ENCODE assay signal across 20 mouse cellular contexts in the genomic region with DNA sequence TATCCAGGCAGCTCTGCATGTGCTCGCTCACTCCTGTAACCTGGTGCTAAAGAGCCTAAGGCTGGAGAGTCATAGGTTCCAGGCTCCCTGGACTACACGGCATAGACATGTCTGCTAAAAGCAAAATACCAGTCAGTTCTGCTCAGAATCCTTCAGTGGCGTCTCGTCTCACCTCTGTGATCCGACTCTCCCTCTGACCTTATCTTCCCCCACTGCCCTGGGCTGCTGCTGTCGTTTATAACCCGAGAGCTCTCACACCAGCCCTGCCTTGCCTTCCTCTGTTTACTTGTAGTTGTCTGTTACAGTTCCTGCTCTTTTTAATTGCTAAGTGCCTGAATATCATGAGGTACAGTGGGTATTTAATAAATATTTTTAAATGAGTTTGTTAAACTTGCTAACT. TPM values are rescaled to one million over a fixed set of nuclear protein-coding genes. Genes with fewer than 3 reads are reported as not detected.
DNase-seq lines count a peak whose midpoint lies in the region; ATAC-seq and TF ChIP-seq lines count a peak whose summit lies in the region.
"Had no signal": no experiment of that assay in that cellular context is flagged by ENCODE, and none has a peak within 500 bp of the region (broad histone marks: within the 10 kb centered on the region; RNA-seq: fewer than 3 reads in every experiment).

No protein-coding gene starts in this region.

- no peak for ATAC-seq in heart, embryonic 13.5 days (ENCODE audit: extremely low read depth, insufficient number of reproducible peaks, low FRiP score, low TSS enrichment)
- ATAC-seq in kidney, postnatal 0 days (replicated peaks; ENCODE audit: low FRiP score, low read depth): no peak
- ATAC-seq in liver, embryonic 14.5 days (ENCODE audit: insufficient read depth): peak; percentile 34; the same call in 1 of the 2 replicates
- no peak for ATAC-seq in activated CD4-positive, CD25-positive, alpha-beta regulatory T cell, adult 4 months
- ATAC-seq: forebrain, embryonic 14.5 days had no signal

- WGBS in heart, embryonic 13.5 days: 19% methylated on average over 7 of the region's 7 CpGs
- WGBS in heart, embryonic 10.5 days: 41% methylated on average over 7 of the region's 7 CpGs
- 33% methylated on average over 7 of the region's 7 CpGs for WGBS in kidney, postnatal 0 days
- WGBS in liver, embryonic 14.5 days (ENCODE audit: insufficient replicate concordance): 28% methylated on average over 7 of the region's 7 CpGs
- 89% methylated on average over 7 of the region's 7 CpGs for WGBS in forebrain, embryonic 10.5 days

- H3K27ac ChIP-seq in heart, embryonic 13.5 days (replicated peaks): peak overlapping the region; percentile 7; the same call in 1 of the 2 replicates
- no peak overlapping the region for H3K27ac ChIP-seq in heart, embryonic 10.5 days
- H3K27ac ChIP-seq in kidney, postnatal 0 days: 0 out of 2 replicates have a peak overlapping the region, but pooled peaks have one; percentile 5
- H3K27ac ChIP-seq in liver, embryonic 14.5 days: no peak overlapping the region
- H3K27ac ChIP-seq in forebrain, embryonic 10.5 days: no peak overlapping the region
- H3K27ac ChIP-seq: hindbrain, embryonic 10.5 days; limb, embryonic 12.5 days; neural tube, embryonic 12.5 days had no signal

- no peak for TF ChIP-seq CTCF in kidney, postnatal 0 days (IDR thresholded peaks at IDR 0.05; ENCODE audit: low read depth)
- no peak for TF ChIP-seq CTCF in liver, embryonic 14.5 days (IDR thresholded peaks at IDR 0.05; ENCODE audit: low read depth)

- H3K4me3 ChIP-seq in heart, embryonic 13.5 days: no peak overlapping the region
- H3K4me3 ChIP-seq in heart, embryonic 10.5 days: no peak overlapping the region
- no peak overlapping the region for H3K4me3 ChIP-seq in kidney, postnatal 0 days (replicated peaks; ENCODE audit: low read depth, low read length)
- no peak overlapping the region for H3K4me3 ChIP-seq in liver, embryonic 14.5 days (ENCODE audit: insufficient read depth in 1 of 2, low read depth in 2 of 2, low read length in 2 of 2)
- no peak overlapping the region for H3K4me3 ChIP-seq in forebrain, embryonic 10.5 days
- H3K4me3 ChIP-seq: hindbrain, embryonic 10.5 days; limb, embryonic 12.5 days; neural tube, embryonic 12.5 days had no signal

- no peak for TF ChIP-seq EP300 in liver, embryonic 14.5 days (IDR thresholded peaks at IDR 0.05; ENCODE audit: low read depth)

- H3K27me3 ChIP-seq in heart, embryonic 13.5 days (replicated peaks): no peaks in the 10 kb centered on the region
- H3K27me3 ChIP-seq in heart, embryonic 10.5 days (ENCODE audit: insufficient read depth, poor library complexity, severe bottlenecking): no peaks in the 10 kb centered on the region
- H3K27me3 ChIP-seq in kidney, postnatal 0 days (ENCODE audit: insufficient read depth, low read length): no peaks in the 10 kb centered on the region
- H3K27me3 ChIP-seq in liver, embryonic 14.5 days (ENCODE audit: control insufficient read depth, insufficient read depth, low read length): no peaks in the 10 kb centered on the region
- H3K27me3 ChIP-seq in forebrain, embryonic 10.5 days (ENCODE audit: poor library complexity, severe bottlenecking): no peaks in the 10 kb centered on the region
- H3K27me3 ChIP-seq: limb, embryonic 12.5 days; neural tube, embryonic 12.5 days had no signal

- no peak overlapping the region for H3K4me2 ChIP-seq in heart, embryonic 13.5 days
- H3K4me2 ChIP-seq in kidney, postnatal 0 days (ENCODE audit: low read length): no peak overlapping the region
- H3K4me2 ChIP-seq in liver, embryonic 14.5 days (ENCODE audit: low read depth): no peak overlapping the region
- H3K4me2 ChIP-seq: limb, embryonic 12.5 days; neural tube, embryonic 12.5 days had no signal

- H3K4me1 ChIP-seq in heart, embryonic 13.5 days: peaks cover 53% of the 10 kb centered on the region
- peaks cover 17% of the 10 kb centered on the region for H3K4me1 ChIP-seq in heart, embryonic 10.5 days
- no peaks in the 10 kb centered on the region for H3K4me1 ChIP-seq in kidney, postnatal 0 days (replicated peaks; ENCODE audit: insufficient read depth, low read length)
- peaks cover 21 to 28% of the 10 kb centered on the region in 2 experiments for H3K4me1 ChIP-seq in liver, embryonic 14.5 days (replicated peaks; ENCODE audit: control insufficient read depth in 2 of 2, insufficient read depth in 2 of 2, low read length in 1 of 2)
- no peaks in the 10 kb centered on the region for H3K4me1 ChIP-seq in forebrain, embryonic 10.5 days
- H3K4me1 ChIP-seq: hindbrain, embryonic 10.5 days; neural tube, embryonic 12.5 days had no signal

- no peak for DNase-seq in heart, embryonic 10.5 days (ENCODE audit: low spot score)
- DNase-seq in kidney, postnatal 0 days (ENCODE audit: low spot score): no peak
- DNase-seq in kidney, adult 11 months: no peak
- DNase-seq in liver, embryonic 14.5 days (ENCODE audit: low read depth in 3 of 3, low spot score in 3 of 3): no peak
- no peak for DNase-seq in forebrain, embryonic 10.5 days (ENCODE audit: extremely low spot score, low spot score)
- DNase-seq: adrenal gland, postnatal 36 days; cerebellum, adult 9-10 months; gastrocnemius, postnatal 10 days; kidney, postnatal 10 days; lung, adult 18-20 months; lung, postnatal 10 days; midbrain, embryonic 14.5 days; right cerebral cortex, postnatal 14 days; spleen, adult 18-20 months had no signal

- H3K36me3 ChIP-seq in heart, embryonic 13.5 days: peaks cover 19% of the 10 kb centered on the region
- peaks cover 21% of the 10 kb centered on the region for H3K36me3 ChIP-seq in heart, embryonic 10.5 days
- H3K36me3 ChIP-seq in kidney, postnatal 0 days (ENCODE audit: insufficient read depth, low read length): peaks cover 4% of the 10 kb centered on the region; the same call in 1 of the 2 replicates
- H3K36me3 ChIP-seq in liver, embryonic 14.5 days (replicated peaks; ENCODE audit: control insufficient read depth, insufficient read depth, low read depth): peaks cover 7% of the 10 kb centered on the region
- peaks cover 54% of the 10 kb centered on the region for H3K36me3 ChIP-seq in forebrain, embryonic 10.5 days (replicated peaks)
- H3K36me3 ChIP-seq: neural tube, embryonic 12.5 days had no signal

- H3K9me3 ChIP-seq in heart, embryonic 13.5 days: no peaks in the 10 kb centered on the region
- H3K9me3 ChIP-seq in heart, embryonic 10.5 days: no peaks in the 10 kb centered on the region
- H3K9me3 ChIP-seq in kidney, postnatal 0 days (replicated peaks; ENCODE audit: low read length): no peaks in the 10 kb centered on the region
- H3K9me3 ChIP-seq in liver, embryonic 14.5 days (ENCODE audit: control insufficient read depth, low read length): no peaks in the 10 kb centered on the region
- H3K9me3 ChIP-seq in forebrain, embryonic 10.5 days: no peaks in the 10 kb centered on the region
- H3K9me3 ChIP-seq: hindbrain, embryonic 10.5 days; limb, embryonic 12.5 days; neural tube, embryonic 12.5 days had no signal

- no peak overlapping the region for H3K9ac ChIP-seq in heart, embryonic 13.5 days
- no peak overlapping the region for H3K9ac ChIP-seq in kidney, postnatal 0 days (ENCODE audit: low read depth, low read length)
- 0 out of 2 replicates have a peak overlapping the region, but pooled peaks have one; percentile 18 for H3K9ac ChIP-seq in liver, embryonic 14.5 days (replicated peaks)
- H3K9ac ChIP-seq: limb, embryonic 12.5 days; neural tube, embryonic 12.5 days had no signal

RNA-seq across cellular contexts. Expression of a gene that starts 9.5 kb away (rescaled TPM):
- polyA plus RNA-seq in heart, embryonic 13.5 days (2015; fragmentation: Nextera tagmentation; extraction: Ambion mirVana): 50.6 and 52.6 TPM in 2 replicates
- polyA plus RNA-seq in heart, embryonic 10.5 days (2016; fragmentation: Nextera tagmentation; extraction: Ambion mirVana): 69.6 and 80.0 TPM in 2 replicates
- 88.4 and 90.3 TPM in 2 replicates for polyA plus RNA-seq in kidney, postnatal 0 days (2015; fragmentation: Nextera tagmentation; extraction: Ambion mirVana)
- 36.3 and 46.0 TPM in 2 replicates for polyA plus RNA-seq in liver, embryonic 14.5 days (2012; rRNA removed)
- 41.6 and 43.3 TPM in 2 replicates for polyA plus RNA-seq in liver, embryonic 14.5 days (2014; fragmentation: Nextera tagmentation; extraction: Ambion mirVana)
- polyA plus RNA-seq in activated CD4-positive, CD25-positive, alpha-beta regulatory T cell, adult 4 months (2017; shearing (Covaris generic)): 10 to 100 TPM; 45.4 to 47.0 TPM
- 62.8 and 64.2 TPM in 2 replicates for polyA plus RNA-seq in forebrain, embryonic 10.5 days (2016; fragmentation: Nextera tagmentation; extraction: Ambion mirVana)

Comparison
In these comparisons a context has a peak if more than half of its experiments do, and no peak if none do; other contexts are left out.
1. H3K27ac ChIP-seq: peak in heart, embryonic 13.5 days (single experiment) and kidney, postnatal 0 days (single experiment); none in heart, embryonic 10.5 days (single experiment), liver, embryonic 14.5 days (single experiment) and forebrain, embryonic 10.5 days (single experiment).